Mouse (Mus musculus) spleen, adult 2 months (tissue): ENCODE measurements around the gene Tcf19.
A peak's percentile ranks its signal among the peaks of the same experiment; 100 is the strongest.

Experiments
- CTCF ChIP-seq: fragments of 200-500 bp; IDR thresholded peaks from 2 replicates; pipeline ENCODE4 v1.5.1; 2011; ENCODE audit warnings: mild to moderate bottlenecking, inconsistent platforms; ENCODE audit not compliant: insufficient read depth, insufficient read length, insufficient replicate concordance; ENCODE audit errors: extremely low read depth
- POLR2A ChIP-seq: fragments of 200-500 bp; IDR thresholded peaks from 2 replicates; pipeline ENCODE4 v1.6.1; 2011; ENCODE audit warnings: low read depth, low read length, inconsistent platforms

DNA sequence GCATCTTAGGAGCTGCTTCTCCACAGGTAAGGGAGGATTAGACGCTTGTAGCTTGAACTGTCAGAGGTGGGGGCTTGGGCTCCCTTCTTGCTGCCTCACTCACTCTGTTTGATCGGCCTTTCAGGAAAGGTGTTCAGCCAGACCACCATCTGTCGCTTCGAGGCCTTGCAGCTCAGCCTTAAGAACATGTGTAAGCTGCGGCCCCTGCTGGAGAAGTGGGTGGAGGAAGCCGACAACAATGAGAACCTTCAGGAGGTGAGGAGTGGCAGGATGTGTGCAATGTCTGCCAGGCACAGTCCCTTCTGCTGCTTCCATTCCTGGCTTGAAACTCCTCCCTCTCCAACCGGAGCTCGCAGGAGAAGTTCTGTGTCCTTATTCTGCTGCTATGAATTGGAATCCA lies 7.3 kb downstream of the Tcf19 start:
- TF ChIP-seq POLR2A (no peak), CTCF (peak; percentile 36; the same call in 1 of the 2 replicates)
